Mouse (Mus musculus) naive thymus-derived CD4-positive, alpha-beta T cell, adult 2 months (primary cell): ENCODE measurements around the gene Hmmr.
A peak's percentile ranks its signal among the peaks of the same experiment; 100 is the strongest.
"Not testable (repeated sequence)": the region's sequence is repeated elsewhere in the genome, so short reads cannot be mapped to it uniquely, and the experiment has no call there.

Experiments
- DNase-seq: peaks from one replicate; pipeline ENCODE4 v3.0.0-alpha.2; 2011; ENCODE audit warnings: low read depth

Gene Hmmr

DNA sequence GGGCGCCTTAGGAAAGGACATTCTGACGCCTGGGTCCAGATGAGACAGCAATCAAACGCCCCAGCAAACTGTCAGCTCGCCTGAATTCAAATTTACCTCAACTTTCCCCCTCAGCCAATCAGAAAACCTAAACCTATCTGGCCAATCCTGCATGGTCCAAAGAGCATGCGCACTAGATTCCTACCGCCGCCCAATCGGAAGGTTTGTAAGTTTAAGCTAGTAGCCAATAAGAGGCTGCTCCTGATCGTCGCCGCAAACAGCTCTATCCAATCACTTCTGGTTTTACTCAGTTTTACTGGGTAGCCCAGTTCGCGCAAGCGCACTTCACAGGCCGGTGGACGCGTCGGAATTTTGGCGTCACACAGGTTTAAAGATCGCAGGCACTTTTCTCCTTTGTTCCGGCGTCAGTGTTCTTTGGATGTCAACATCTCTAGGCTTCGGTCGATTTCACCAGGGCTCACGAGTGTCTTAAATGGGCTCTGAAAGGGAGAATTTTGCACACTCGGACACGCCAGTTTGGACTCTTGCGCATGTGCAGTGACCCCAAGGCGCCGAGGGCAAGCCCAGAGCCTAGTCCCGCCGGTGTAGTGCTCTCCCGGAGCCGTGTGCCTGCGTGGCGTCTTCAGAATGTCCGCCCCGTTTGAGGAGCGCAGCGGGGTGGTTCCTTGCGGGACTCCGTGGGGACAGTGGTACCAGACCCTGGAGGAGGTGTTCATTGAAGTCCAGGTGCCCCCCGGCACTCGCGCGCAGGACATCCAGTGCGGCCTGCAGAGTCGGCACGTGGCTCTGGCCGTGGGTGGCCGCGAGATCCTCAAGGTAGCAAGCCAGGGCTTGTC is at the start of gene Hmmr, which contains the start of gene Nudcd2:
Gene Hmmr, minus strand, starts transcription at position 84 of the 836 bp plus-strand sequence.
Gene Nudcd2, plus strand, starts transcription at position 329 of the 836 bp plus-strand sequence.
- peak; percentile 98 for DNase-seq

GRCm38 (mm10) chr11:40781857-40782256 is 48.6 kb upstream of the Hmmr start:
- DNase-seq, result no peak

- DNase-seq, result peak; percentile 58
Observed at GRCm38 (mm10) chr11:40775315-40776269, 42.4 kb upstream of the Hmmr start.

GRCm38 (mm10) chr11:40764690-40765089 is 31.5 kb upstream of the Hmmr start:
- no peak for DNase-seq

- peak; percentile 75 for DNase-seq
Observed at GRCm38 (mm10) chr11:40763395-40763794, 30.2 kb upstream of the Hmmr start.

GRCm38 (mm10) chr11:40759896-40760295 is 26.7 kb upstream of the Hmmr start:
- no peak for DNase-seq

GRCm38 (mm10) chr11:40755968-40756367 is 22.7 kb upstream of the Hmmr start:
- no peak for DNase-seq

GRCm38 (mm10) chr11:40755109-40755627 is 21.9 kb upstream of the Hmmr start, which contains the start of gene Ccng1:
Gene Ccng1, minus strand, starts transcription at chr11:40755311.
- peak; percentile 89 for DNase-seq

- peak; percentile 68 for DNase-seq
Observed at GRCm38 (mm10) chr11:40754664-40755107, 21.5 kb upstream of the Hmmr start.

DNA sequence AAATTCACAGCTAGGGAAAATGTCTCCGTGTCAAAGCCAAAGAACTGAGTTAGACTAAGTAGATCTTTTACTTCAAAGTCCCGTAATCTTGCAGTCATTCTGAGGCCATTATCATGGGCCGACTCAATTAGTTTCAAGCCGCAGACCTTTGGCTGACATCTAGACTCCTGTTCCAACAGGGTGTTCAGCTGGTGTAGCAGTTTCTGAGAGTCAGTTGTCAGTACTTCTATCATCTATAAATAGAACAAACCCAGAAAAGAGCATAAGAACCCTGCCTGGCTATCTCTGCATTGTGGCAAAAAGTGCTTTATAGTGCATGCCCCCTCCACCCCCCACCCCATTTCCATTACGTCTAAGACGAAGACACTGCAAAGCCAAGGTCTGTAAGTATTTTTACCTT is 20.6 kb upstream of the Hmmr start:
- DNase-seq, result no peak

GRCm38 (mm10) chr11:40747716-40748115 is 14.5 kb upstream of the Hmmr start:
- no peak for DNase-seq

DNA sequence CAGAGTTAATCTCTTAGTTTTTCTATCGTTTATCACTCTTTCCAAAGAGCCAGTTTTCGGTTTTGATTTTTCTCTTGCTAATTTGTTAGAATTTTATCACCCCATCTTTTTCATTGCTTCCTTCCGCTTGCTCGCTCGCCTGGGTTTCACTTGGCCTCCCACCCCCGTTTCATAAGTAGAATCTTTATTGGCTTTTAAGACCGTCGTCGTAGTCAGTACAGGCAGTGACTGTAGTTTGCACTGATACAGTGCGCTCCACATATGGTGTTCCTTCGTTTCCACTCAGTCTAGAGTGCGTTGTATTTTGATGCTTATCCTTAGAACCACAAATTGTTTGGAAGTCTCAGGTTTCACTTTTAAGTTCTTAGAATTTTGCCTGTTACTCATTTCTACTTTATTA is 13.1 kb upstream of the Hmmr start:
- no peak for DNase-seq

GRCm38 (mm10) chr11:40744348-40744747 is 11.1 kb upstream of the Hmmr start:
- peak; percentile 76 for DNase-seq

DNA sequence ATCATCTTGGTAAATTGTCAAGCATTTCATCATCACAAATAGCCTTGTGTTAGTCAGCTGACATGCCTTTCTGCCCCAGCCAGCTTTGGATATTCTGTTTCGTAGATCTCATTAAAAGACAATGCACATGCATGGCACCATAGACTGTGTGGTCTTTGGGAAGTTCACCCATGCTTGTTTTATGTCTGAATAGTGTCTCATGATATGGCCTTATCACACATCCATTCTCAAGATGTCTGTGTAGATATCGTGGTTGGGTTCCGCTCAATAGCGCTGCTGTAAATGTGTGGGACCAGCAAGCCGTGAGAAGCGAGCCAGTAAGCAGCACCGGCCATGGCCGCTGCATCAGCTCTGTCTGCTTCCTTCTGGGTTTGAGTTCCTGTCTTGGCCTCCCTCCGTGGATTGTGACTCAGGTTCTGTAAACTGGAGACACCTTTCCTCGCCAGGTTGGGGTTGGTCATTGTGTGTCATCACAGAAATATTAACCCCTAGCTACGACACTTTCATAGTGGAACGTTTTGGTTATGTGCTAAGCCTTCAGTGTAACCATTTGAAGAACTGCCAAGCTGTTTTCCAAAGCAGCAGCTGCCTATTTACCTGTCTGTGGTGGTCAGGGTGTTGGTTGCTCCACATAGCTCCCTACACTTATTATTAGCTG is 8.5 kb upstream of the Hmmr start:
- no peak for DNase-seq

GRCm38 (mm10) chr11:40737369-40737768 is 4.1 kb upstream of the Hmmr start:
- DNase-seq, result no peak

- peak; percentile 32 for DNase-seq
Observed at GRCm38 (mm10) chr11:40734251-40734752, 1.1 kb upstream of the Hmmr start.

GRCm38 (mm10) chr11:40732997-40733338 is 254 bp downstream of the Hmmr start:
- DNase-seq, result no peak

DNA sequence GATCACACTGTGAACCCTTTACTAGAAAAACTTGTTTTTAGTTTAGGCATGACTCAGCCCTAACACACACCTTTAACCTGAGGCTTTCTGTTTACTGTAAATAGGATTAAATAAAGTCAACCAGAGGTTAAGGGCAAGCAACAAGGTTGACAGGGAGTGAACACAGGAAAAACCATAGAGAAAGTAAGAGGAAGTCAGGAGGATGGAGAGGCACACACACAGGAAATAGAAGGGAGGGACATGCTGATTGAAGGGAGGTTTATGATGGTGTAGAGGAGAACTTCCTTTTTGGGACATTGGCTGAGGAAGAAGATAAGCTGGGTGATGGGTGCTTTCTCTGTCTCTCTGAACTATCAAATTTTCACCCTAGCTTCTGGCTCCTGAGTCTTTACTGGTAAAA is 14.9 kb downstream of the Hmmr start:
- DNase-seq, result peak; percentile 49

- peak; percentile 33 for DNase-seq
Observed at GRCm38 (mm10) chr11:40715524-40715923, 17.7 kb downstream of the Hmmr start.

- DNase-seq, result no peak
Observed at GRCm38 (mm10) chr11:40713858-40714257, 19.4 kb downstream of the Hmmr start.

GRCm38 (mm10) chr11:40709899-40710298 is 23.3 kb downstream of the Hmmr start:
- not testable (repeated sequence) for DNase-seq

DNA sequence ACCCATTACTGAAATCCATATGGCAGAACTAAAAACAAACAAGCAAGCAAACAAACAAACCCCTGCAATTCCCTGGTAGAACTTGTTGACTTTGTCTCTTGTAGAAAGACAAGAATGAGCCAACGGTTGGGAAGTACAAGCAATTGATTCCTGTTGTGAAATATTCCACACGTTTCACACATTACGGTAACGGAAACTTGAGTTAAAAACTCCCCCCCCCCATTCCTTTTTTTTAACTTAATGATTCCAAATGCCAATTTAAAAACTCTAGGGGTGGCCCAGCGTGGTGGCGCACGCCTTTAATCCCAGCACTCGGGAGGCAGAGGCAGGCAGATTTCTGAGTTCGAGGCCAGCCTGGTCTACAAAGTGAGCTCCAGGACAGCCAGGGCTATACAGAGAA is 38.1 kb downstream of the Hmmr start, which contains the start of gene Mat2b:
Gene Mat2b, minus strand, starts transcription at position 101 of the 400 bp plus-strand sequence.
- no peak for DNase-seq
